Mouse (Mus musculus) neural tube, embryonic 13.5 days (tissue): ENCODE results near the gene Agfg1. TPM values are rescaled to one million over a fixed set of nuclear protein-coding genes. Genes with fewer than 3 reads are reported as not detected.
"Not testable (repeated sequence)": the region's sequence is repeated elsewhere in the genome, so short reads cannot be mapped to it uniquely, and the experiment has no call there.

Experiments used
- ATAC-seq: fragments of 200-750 bp; cut with Nextera tagmentation; 2 replicates; pipeline ENCODE4 v1.8.0; 2017; ENCODE audit warnings: low read depth, mild to moderate bottlenecking, moderate TSS enrichment, moderate library complexity
- H3K27ac ChIP-seq: fragments of 300-500 bp; sonication (generic); replicated peaks from 2 replicates; pipeline ENCODE4 v1.5.1; 2015; ENCODE audit warnings: moderate library complexity, mild to moderate bottlenecking, inconsistent platforms
- H3K27me3 ChIP-seq: fragments of 300-500 bp; sonication (generic); 2 replicates; pipeline ENCODE4 v1.6.1; 2015; ENCODE audit warnings: mild to moderate bottlenecking, inconsistent platforms
- H3K36me3 ChIP-seq: fragments of 300-500 bp; sonication (generic); 2 replicates; pipeline ENCODE4 v1.6.1; 2015; ENCODE audit warnings: mild to moderate bottlenecking, inconsistent platforms
- H3K4me1 ChIP-seq: fragments of 300-500 bp; sonication (generic); replicated peaks from 2 replicates; pipeline ENCODE4 v1.6.1; 2015; ENCODE audit warnings: inconsistent platforms
- H3K4me2 ChIP-seq: fragments of 300-500 bp; sonication (generic); 2 replicates; pipeline ENCODE4 v1.6.1; 2015; ENCODE audit warnings: inconsistent platforms, mild to moderate bottlenecking, moderate library complexity
- H3K4me3 ChIP-seq: fragments of 300-500 bp; sonication (generic); 2 replicates; pipeline ENCODE4 v1.5.1; 2015; ENCODE audit warnings: mild to moderate bottlenecking, inconsistent platforms
- H3K9ac ChIP-seq: fragments of 300-500 bp; sonication (generic); 2 replicates; pipeline ENCODE4 v1.6.1; 2015; ENCODE audit warnings: moderate library complexity, mild to moderate bottlenecking, inconsistent platforms
- H3K9me3 ChIP-seq: fragments of 300-500 bp; sonication (generic); 2 replicates; pipeline ENCODE4 v1.6.1; 2016; ENCODE audit warnings: inconsistent platforms
- WGBS: fragments of 180-500 bp; shearing (Covaris S2); methylation state at CpG from one replicate; pipeline ENCODE4 v1.1.7; 2015; 5-methylcytosine and 5-hydroxymethylcytosine counted together
- microRNA-seq: library from miRNA; unstranded; fragments of <30 nt; microRNA quantifications from one replicate; pipeline ENCODE4, GENCODE M21; 2016
- polyA plus RNA-seq: library from polyadenylated mRNA; unstranded; fragments of >200 nt; fragmentation: Nextera tagmentation; extraction: Ambion mirVana; gene quantifications from 2 replicates; pipeline ENCODE4 v1.2.1, GENCODE M21; 2015

Agfg1 gene
- polyA plus RNA-seq, 1 experiment from 2014 or later = 36.9 TPM

GRCm38 (mm10) chr1:82931326-82931725 lies 92.0 kb downstream of the Agfg1 start, which contains the start of gene Gm6217:
TSS of gene Gm6217 (minus strand) at chr1:82931399.
- no CpG with 5 or more reads among the region's 6 CpGs for WGBS

GRCm38 (mm10) chr1:82938666-82939065 lies 99.4 kb downstream of the Agfg1 start:
- H3K27me3 ChIP-seq = no peaks in the 10 kb centered on the region
- WGBS = 93% methylated on average over 5 of the region's 5 CpGs
- H3K4me3 ChIP-seq = no peak overlapping the region
- no peaks in the 10 kb centered on the region for H3K36me3 ChIP-seq
- H3K9ac ChIP-seq = no peak overlapping the region
- H3K4me1 ChIP-seq = no peaks in the 10 kb centered on the region
- 0 out of 2 replicates have a peak, but pooled peaks cover 4% of the 10 kb centered on the region for H3K9me3 ChIP-seq
- H3K27ac ChIP-seq = no peak overlapping the region
- H3K4me2 ChIP-seq = no peak overlapping the region
- no peak for ATAC-seq

More at GRCm38 (mm10) chr1:82931326-82931725, 92.0 kb downstream of the Agfg1 start, which contains the start of gene Gm6217:
- not testable (repeated sequence) for H3K27ac ChIP-seq, H3K9me3 ChIP-seq, H3K4me3 ChIP-seq, H3K27me3 ChIP-seq, ATAC-seq, H3K4me1 ChIP-seq, H3K4me2 ChIP-seq, H3K36me3 ChIP-seq, H3K9ac ChIP-seq

- not testable (repeated sequence) for H3K27ac ChIP-seq, H3K4me2 ChIP-seq, H3K4me3 ChIP-seq, H3K9ac ChIP-seq, H3K27me3 ChIP-seq, H3K4me1 ChIP-seq, ATAC-seq, H3K36me3 ChIP-seq, H3K9me3 ChIP-seq
- WGBS = 96% methylated on average over 2 of the region's 2 CpGs
These were observed 103.2 kb downstream of the Agfg1 start for GRCm38 (mm10) chr1:82942505-82942904.

GRCm38 (mm10) chr1:82943295-82943694 lies 104.0 kb downstream of the Agfg1 start, which contains the start of gene A030003K21Rik:
TSS of gene A030003K21Rik (minus strand) at chr1:82943388.
- ATAC-seq, H3K36me3 ChIP-seq, H3K27me3 ChIP-seq, H3K27ac ChIP-seq, H3K4me3 ChIP-seq, H3K4me1 ChIP-seq, H3K4me2 ChIP-seq, H3K9ac ChIP-seq, H3K9me3 ChIP-seq: not testable (repeated sequence)
- no CpG with 5 or more reads among the region's 6 CpGs for WGBS

GRCm38 (mm10) chr1:82946029-82946428 lies 106.7 kb downstream of the Agfg1 start:
- ATAC-seq, H3K36me3 ChIP-seq: not testable (repeated sequence)
- WGBS = 100% methylated on average over 2 of the region's 2 CpGs

GRCm38 (mm10) chr1:82948601-82949000 lies 109.3 kb downstream of the Agfg1 start:
- 78% methylated on average over 2 of the region's 2 CpGs for WGBS
- H3K4me2 ChIP-seq = no peak overlapping the region
- H3K36me3 ChIP-seq = no peaks in the 10 kb centered on the region
- ATAC-seq = no peak
- no peak overlapping the region for H3K4me3 ChIP-seq
- H3K9ac ChIP-seq = no peak overlapping the region
- no peak overlapping the region for H3K27ac ChIP-seq
- H3K27me3 ChIP-seq = no peaks in the 10 kb centered on the region
- no peaks in the 10 kb centered on the region for H3K9me3 ChIP-seq
- H3K4me1 ChIP-seq = no peaks in the 10 kb centered on the region

More at GRCm38 (mm10) chr1:82946029-82946428, 106.7 kb downstream of the Agfg1 start:
- not testable (repeated sequence) for H3K4me1 ChIP-seq, H3K27me3 ChIP-seq, H3K9ac ChIP-seq, H3K27ac ChIP-seq, H3K9me3 ChIP-seq, H3K4me2 ChIP-seq, H3K4me3 ChIP-seq

Small RNA genes within 50 kb of the gene (microRNA-seq; reads per million reads assigned to microRNA genes)
- gene Gm22396 = not detected

Other genes starting within 250 kb of the Agfg1 start
- gene Mff, start 114.6 kb upstream of the Agfg1 start, polyA plus RNA-seq = 360 TPM in 2 replicates
- gene Tm4sf20, start 71.0 kb upstream of the Agfg1 start, polyA plus RNA-seq = 0.13 and 0.19 TPM in 2 replicates
- gene Gm47791, start 68.2 kb upstream of the Agfg1 start, polyA plus RNA-seq = not detected in 2 replicates
- 0.25 TPM in 1 of 2 replicates, not detected in the other for gene A030005L19Rik, start 73.8 kb downstream of the Agfg1 start, polyA plus RNA-seq
- not detected in 2 replicates for gene A030014E15Rik, start 85.4 kb downstream of the Agfg1 start, polyA plus RNA-seq
- gene Gm6217, start 91.9 kb downstream of the Agfg1 start, polyA plus RNA-seq = not detected in 2 replicates
- gene A030003K21Rik, start 103.9 kb downstream of the Agfg1 start, polyA plus RNA-seq = not detected in 2 replicates
- gene Gm7544, start 116.5 kb downstream of the Agfg1 start, polyA plus RNA-seq = not detected in 2 replicates
- not detected in 2 replicates for gene Gm47955, start 120.8 kb downstream of the Agfg1 start, polyA plus RNA-seq
- not detected in 2 replicates for gene Gm47959, start 161.1 kb downstream of the Agfg1 start, polyA plus RNA-seq
- 0.49 and 0.68 TPM in 2 replicates for gene Slc19a3, start 199.0 kb downstream of the Agfg1 start, polyA plus RNA-seq
- gene Krtap28-10, start 203.0 kb downstream of the Agfg1 start, polyA plus RNA-seq = not detected in 2 replicates
- not detected in 2 replicates for gene Gm47969, start 205.4 kb downstream of the Agfg1 start, polyA plus RNA-seq
- gene A030005K14Rik, start 219.9 kb downstream of the Agfg1 start, polyA plus RNA-seq = not detected in 2 replicates
- not detected in 2 replicates for gene Krtap28-13, start 221.4 kb downstream of the Agfg1 start, polyA plus RNA-seq